Mouse (Mus musculus) liver, embryonic 14.5 days (tissue): ENCODE data around the gene Erf. TPM values are rescaled to one million over a fixed set of nuclear protein-coding genes. Genes with fewer than 3 reads are reported as not detected.
A peak's percentile ranks its signal among the peaks of the same experiment; 100 is the strongest.

Source experiments
- ATAC-seq: fragments of 200-750 bp; cut with Nextera tagmentation; 2 replicates; pipeline ENCODE4 v1.8.0; 2017; ENCODE audit warnings: moderate number of reproducible peaks, mild to moderate bottlenecking, moderate library complexity; ENCODE audit not compliant: insufficient read depth
- DNase-seq, 3 experiments: peaks; one replicate each; pipeline ENCODE4 v3.0.0-alpha.2; 2012 to 2013; ENCODE audit warnings: low read depth in 3 of 3, low spot score in 3 of 3
- H3K27ac ChIP-seq: fragments of 300-500 bp; sonication (generic); 2 replicates; pipeline ENCODE4 v1.5.1; 2014; ENCODE audit warnings: moderate library complexity, mild to moderate bottlenecking, control low read depth, inconsistent platforms
- H3K27me3 ChIP-seq: fragments of 300-500 bp; sonication (generic); 2 replicates; pipeline ENCODE4 v1.6.1; 2014; ENCODE audit warnings: mild to moderate bottlenecking, low read length, moderate library complexity; ENCODE audit not compliant: control insufficient read depth, insufficient read depth
- H3K36me3 ChIP-seq: fragments of 300-500 bp; sonication (generic); replicated peaks from 2 replicates; pipeline ENCODE4 v1.6.1; 2014; ENCODE audit warnings: low read depth; ENCODE audit not compliant: control insufficient read depth, insufficient read depth
- H3K4me1 ChIP-seq, 2 experiments: fragments of 200-500 bp in 1 of 2; fragments of 300-500 bp in 1 of 2; sonication (generic) in 1 of 2; replicated peaks; 2 replicates each; pipeline ENCODE4 v1.6.1; 2012 to 2014; ENCODE audit warnings: antibody characterized with exemption in 1 of 2, inconsistent platforms in 1 of 2, low read length in 1 of 2; ENCODE audit not compliant: control insufficient read depth in 2 of 2, insufficient read depth in 2 of 2
- H3K4me2 ChIP-seq: fragments of 300-500 bp; sonication (generic); 2 replicates; pipeline ENCODE4 v1.6.1; 2014; ENCODE audit warnings: low read depth, mild to moderate bottlenecking, control low read depth, moderate library complexity
- H3K4me3 ChIP-seq, 2 experiments: fragments of 200-500 bp in 1 of 2; fragments of 300-500 bp in 1 of 2; sonication (generic) in 1 of 2; 2 replicates each; pipeline ENCODE4 v1.5.1; 2012 to 2014; ENCODE audit warnings: low read depth in 2 of 2, low read length in 2 of 2, mild to moderate bottlenecking in 2 of 2, control low read depth in 1 of 2, inconsistent platforms in 1 of 2, moderate library complexity in 1 of 2; ENCODE audit not compliant: insufficient read depth in 1 of 2
- H3K9ac ChIP-seq: fragments of 300-500 bp; sonication (generic); replicated peaks from 2 replicates; pipeline ENCODE4 v1.6.1; 2014; ENCODE audit warnings: mild to moderate bottlenecking, control low read depth, moderate library complexity
- H3K9me3 ChIP-seq: fragments of 300-500 bp; sonication (generic); 2 replicates; pipeline ENCODE4 v1.6.1; 2016; ENCODE audit warnings: low read length, mixed read lengths; ENCODE audit not compliant: control insufficient read depth
- CTCF ChIP-seq: IDR thresholded peaks from 2 replicates; pipeline ENCODE4 v1.5.1; 2016; ENCODE audit warnings: antibody characterized with exemption, low read depth, control low read depth
- EP300 ChIP-seq: IDR thresholded peaks from 2 replicates; pipeline ENCODE4 v1.6.1; 2016; ENCODE audit warnings: antibody characterized with exemption, low read depth
- WGBS: fragments of 180-500 bp; shearing (Covaris S2); extraction: QIAGEN DNeasy Blood & Tissue Kit; methylation state at CpG from one replicate; pipeline ENCODE4 v1.1.7; 2014; ENCODE audit not compliant: insufficient replicate concordance; 5-methylcytosine and 5-hydroxymethylcytosine counted together
- polyA plus RNA-seq, 2 experiments: library from polyadenylated mRNA; depleted of rRNA in 1 of 2; stranded (reverse) in 1 of 2; unstranded in 1 of 2; fragments of >200 nt; fragmentation: Nextera tagmentation in 1 of 2; extraction: Ambion mirVana in 1 of 2; gene quantifications; 2 replicates each; pipeline versions ENCODE4 v1.2.1 to v1.2.3; 2012 to 2014

The Erf gene
- polyA plus RNA-seq, 2 experiments, result 5.1 to 8.5 TPM

DNA sequence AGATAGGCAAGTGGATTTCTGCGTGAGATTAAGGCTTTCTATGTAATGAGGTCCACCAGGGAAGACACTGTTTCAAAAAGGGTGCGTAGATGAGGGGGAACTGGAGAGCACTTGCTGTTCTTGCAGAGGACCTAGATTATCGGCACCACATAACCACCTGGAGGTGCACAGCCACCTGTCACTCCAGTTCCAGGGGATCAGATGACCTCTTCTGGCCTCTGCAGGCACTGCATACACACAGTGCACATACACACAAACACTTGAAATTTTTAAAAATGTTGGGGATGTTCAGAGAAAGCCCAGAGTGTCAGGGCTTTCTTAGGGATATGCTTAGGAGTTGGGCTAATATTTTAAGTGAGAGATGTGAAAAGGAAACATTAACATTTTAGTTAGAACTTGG, 39.4 kb upstream of the Erf start:
- Histone ChIP-seq H3K36me3 (peaks cover 76% of the 10 kb centered on the region), H3K4me1 (no peaks in the 10 kb centered on the region), H3K9ac (no peak overlapping the region), H3K9me3 (no peaks in the 10 kb centered on the region), H3K27me3 (no peaks in the 10 kb centered on the region), H3K4me2 (no peak overlapping the region), H3K27ac (no peak overlapping the region), H3K4me3 (no peak overlapping the region)
- ATAC-seq (no peak), DNase-seq (no peak)
- TF ChIP-seq EP300 (no peak), CTCF (peak; percentile 43; the same call in 1 of the 2 replicates)
- 92% methylated on average over 3 of the region's 3 CpGs for WGBS

DNA sequence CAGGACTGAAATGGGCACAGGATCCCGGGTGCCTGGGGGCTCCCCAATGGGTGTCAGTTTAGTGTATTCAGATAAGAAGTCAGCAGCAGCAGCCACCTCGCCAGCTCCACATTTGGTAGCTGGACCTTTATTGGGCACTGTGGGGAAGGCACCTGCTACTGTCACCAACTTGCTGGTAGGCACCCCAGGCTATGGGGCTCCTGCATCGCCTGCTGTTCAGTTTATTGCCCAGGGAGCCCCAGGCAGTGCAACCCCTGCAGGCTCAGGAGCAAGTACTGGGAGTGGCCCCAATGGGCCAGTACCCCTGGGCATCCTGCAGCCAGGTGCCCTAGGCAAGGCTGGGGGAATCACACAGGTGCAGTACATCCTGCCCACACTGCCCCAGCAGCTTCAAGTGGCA, 38.2 kb upstream of the Erf start:
- peaks cover 79% of the 10 kb centered on the region for H3K36me3 ChIP-seq
- WGBS, result 75% methylated on average over 3 of the region's 3 CpGs

DNA sequence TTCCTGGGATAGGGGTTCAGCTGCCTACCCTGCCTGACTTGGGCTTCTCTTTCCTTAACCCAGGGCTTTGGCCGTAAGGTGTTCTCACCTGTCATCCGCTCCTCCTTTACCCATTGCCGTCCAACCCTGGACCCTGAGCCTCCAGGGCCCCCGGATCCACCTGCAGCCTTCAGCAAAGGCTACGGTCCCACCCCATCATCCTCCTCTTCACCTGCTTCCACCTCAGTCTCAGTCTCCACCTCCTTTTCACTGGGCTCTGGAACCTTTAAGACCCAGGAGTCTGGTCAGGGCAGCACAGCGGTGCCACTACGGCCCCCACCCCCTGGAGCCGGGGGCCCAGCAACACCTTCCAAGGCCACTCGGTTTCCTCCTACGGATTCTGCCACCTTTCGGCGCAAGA, 37.5 kb upstream of the Erf start:
- Histone ChIP-seq H3K9me3 (no peaks in the 10 kb centered on the region), H3K9ac (no peak overlapping the region), H3K36me3 (peaks cover 75% of the 10 kb centered on the region), H3K27ac (no peak overlapping the region), H3K4me3 (no peak overlapping the region), H3K4me1 (peaks cover 10 to 14% of the 10 kb centered on the region in 2 experiments), H3K4me2 (no peak overlapping the region), H3K27me3 (no peaks in the 10 kb centered on the region)
- no peak for DNase-seq
- ATAC-seq, result no peak
- 92% methylated on average over 12 of the region's 12 CpGs for WGBS
- TF ChIP-seq EP300 (no peak), CTCF (no peak)

More for the DNA sequence above, 38.2 kb upstream of the Erf start:
- H3K4me2 ChIP-seq, result no peak overlapping the region
- no peak overlapping the region for H3K9ac ChIP-seq
- H3K27ac ChIP-seq, result no peak overlapping the region
- H3K4me1 ChIP-seq, result peaks cover 3 to 7% of the 10 kb centered on the region in 2 experiments
- H3K4me3 ChIP-seq, result no peak overlapping the region
- TF ChIP-seq EP300 (no peak), CTCF (no peak)
- ATAC-seq (no peak), DNase-seq (no peak)
- no peaks in the 10 kb centered on the region for H3K27me3 ChIP-seq
- H3K9me3 ChIP-seq, result no peaks in the 10 kb centered on the region

DNA sequence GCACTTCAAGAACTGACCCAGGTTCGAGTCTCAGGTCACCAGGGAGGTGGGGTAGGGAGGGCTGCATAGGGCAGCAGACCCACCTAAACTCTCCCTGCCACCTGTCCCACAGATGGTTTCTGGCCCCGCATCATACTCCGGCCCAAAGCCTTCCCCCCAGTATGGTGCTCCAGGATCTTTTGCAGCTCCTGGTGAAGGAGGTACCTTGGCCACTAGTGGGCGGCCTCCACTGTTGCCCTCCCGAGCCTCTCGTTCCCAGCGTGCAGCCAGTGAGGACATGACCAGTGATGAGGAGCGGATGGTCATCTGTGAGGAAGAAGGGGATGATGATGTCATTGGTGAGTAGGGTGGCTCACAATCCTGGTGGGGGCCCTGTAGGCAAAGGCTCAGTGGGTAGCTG, 36.4 kb upstream of the Erf start:
- H3K36me3 ChIP-seq, result peaks cover 66% of the 10 kb centered on the region
- H3K4me3 ChIP-seq, result no peak overlapping the region
- 81% methylated on average over 8 of the region's 8 CpGs for WGBS
- H3K4me2 ChIP-seq, result no peak overlapping the region
- no peaks in the 10 kb centered on the region for H3K27me3 ChIP-seq
- peak; percentile 45 for TF ChIP-seq CTCF
- TF ChIP-seq EP300, result no peak
- H3K9ac ChIP-seq, result no peak overlapping the region
- peaks cover 10 to 16% of the 10 kb centered on the region in 2 experiments for H3K4me1 ChIP-seq
- ATAC-seq, result no peak
- no peak overlapping the region for H3K27ac ChIP-seq
- no peaks in the 10 kb centered on the region for H3K9me3 ChIP-seq
- no peak for DNase-seq

DNA sequence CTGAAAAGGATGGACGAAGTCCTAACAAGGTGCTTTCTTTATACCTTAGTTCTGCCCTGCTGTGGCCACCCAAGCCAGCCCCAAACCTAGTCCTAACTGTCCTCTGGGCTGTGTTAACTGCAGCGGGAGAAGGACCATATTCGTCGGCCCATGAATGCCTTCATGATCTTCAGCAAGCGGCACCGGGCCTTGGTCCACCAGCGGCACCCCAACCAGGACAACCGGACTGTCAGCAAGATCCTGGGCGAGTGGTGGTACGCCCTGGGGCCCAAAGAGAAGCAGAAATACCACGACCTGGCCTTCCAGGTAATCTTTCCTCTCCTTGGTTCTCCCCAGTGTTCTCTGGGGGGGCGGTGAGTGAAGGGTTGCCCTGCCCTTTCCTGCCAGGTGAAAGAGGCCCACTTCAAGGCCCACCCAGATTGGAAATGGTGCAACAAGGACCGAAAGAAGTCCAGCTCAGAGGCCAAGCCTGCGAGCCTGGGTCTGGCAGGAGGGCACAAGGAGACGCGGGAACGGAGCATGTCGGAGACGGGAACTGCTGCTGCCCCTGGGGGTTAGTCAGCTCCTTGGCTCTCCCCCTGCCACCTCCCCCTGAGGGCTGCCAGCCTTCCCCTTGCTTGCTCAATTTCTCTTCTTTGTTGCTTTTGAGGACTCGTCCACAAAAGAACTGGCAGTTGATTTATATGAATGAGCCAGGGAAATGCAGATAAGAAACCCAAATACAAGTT, 35.1 kb upstream of the Erf start:
- Histone ChIP-seq H3K4me1 (peaks cover 19 to 26% of the 10 kb centered on the region in 2 experiments), H3K9ac (no peak overlapping the region), H3K4me2 (no peak overlapping the region), H3K4me3 (no peak overlapping the region), H3K36me3 (peaks cover 59% of the 10 kb centered on the region), H3K9me3 (no peaks in the 10 kb centered on the region), H3K27me3 (no peaks in the 10 kb centered on the region), H3K27ac (no peak overlapping the region)
- 91% methylated on average over 20 of the region's 20 CpGs for WGBS
- DNase-seq (no peak), ATAC-seq (no peak)
- no peak for TF ChIP-seq EP300
- TF ChIP-seq CTCF, result no peak
